Mouse (Mus musculus) limb, embryonic 14.5 days (tissue): ENCODE results near the gene Emp2. TPM values are rescaled to one million over a fixed set of nuclear protein-coding genes. Genes with fewer than 3 reads are reported as not detected.

Experiments used
- ATAC-seq: fragments of 200-750 bp; cut with Nextera tagmentation; 2 replicates; pipeline ENCODE4 v1.8.0; 2017; ENCODE audit warnings: low read depth, moderate number of reproducible peaks, moderate TSS enrichment; ENCODE audit not compliant: low FRiP score
- DNase-seq: peaks from one replicate; pipeline ENCODE4 v3.0.0-alpha.2; 2015; ENCODE audit warnings: low spot score
- H3K27ac ChIP-seq: fragments of 300-500 bp; sonication (generic); replicated peaks from 2 replicates; pipeline ENCODE4 v1.5.1; 2014; ENCODE audit warnings: low read depth, mild to moderate bottlenecking, low read length, moderate library complexity, mixed read lengths
- H3K27me3 ChIP-seq: fragments of 300-500 bp; sonication (generic); 2 replicates; pipeline ENCODE4 v1.6.1; 2014; ENCODE audit warnings: low read length, mixed read lengths; ENCODE audit not compliant: control insufficient read depth, insufficient read depth
- H3K36me3 ChIP-seq: fragments of 300-500 bp; sonication (generic); 2 replicates; pipeline ENCODE4 v1.6.1; 2014; ENCODE audit warnings: mild to moderate bottlenecking, low read length, moderate library complexity, mixed read lengths; ENCODE audit not compliant: control insufficient read depth, insufficient read depth
- H3K4me1 ChIP-seq: fragments of 300-500 bp; sonication (generic); 2 replicates; pipeline ENCODE4 v1.6.1; 2014; ENCODE audit warnings: antibody characterized with exemption, low read length, mixed read lengths; ENCODE audit not compliant: control insufficient read depth, insufficient read depth
- H3K4me2 ChIP-seq: fragments of 300-500 bp; sonication (generic); replicated peaks from 2 replicates; pipeline ENCODE4 v1.6.1; 2014; ENCODE audit warnings: low read depth, mild to moderate bottlenecking, low read length, moderate library complexity; ENCODE audit not compliant: severe bottlenecking
- H3K4me3 ChIP-seq: fragments of 300-500 bp; sonication (generic); replicated peaks from 2 replicates; pipeline ENCODE4 v1.5.1; 2014; ENCODE audit warnings: low read length
- H3K9ac ChIP-seq: fragments of 300-500 bp; sonication (generic); 2 replicates; pipeline ENCODE4 v1.6.1; 2014; ENCODE audit warnings: mild to moderate bottlenecking, low read depth, low read length, moderate library complexity; ENCODE audit not compliant: severe bottlenecking
- H3K9me3 ChIP-seq: fragments of 300-500 bp; sonication (generic); 2 replicates; pipeline ENCODE4 v1.6.1; 2016; ENCODE audit warnings: low read length; ENCODE audit not compliant: control insufficient read depth
- POLR2A ChIP-seq: fragments of 200-500 bp; IDR thresholded peaks from 2 replicates; pipeline ENCODE4 v1.8.0; 2012; ENCODE audit warnings: inconsistent platforms, mild to moderate bottlenecking, moderate library complexity, borderline replicate concordance; ENCODE audit not compliant: insufficient read depth, insufficient read length; ENCODE audit errors: extremely low read depth
- WGBS: fragments of 180-500 bp; shearing (Covaris S2); extraction: QIAGEN DNeasy Blood & Tissue Kit; methylation state at CpG from one replicate; pipeline ENCODE4 v1.1.7; 2014; 5-methylcytosine and 5-hydroxymethylcytosine counted together
- polyA plus RNA-seq, 2 experiments: library from polyadenylated mRNA; depleted of rRNA in 1 of 2; stranded (reverse) in 1 of 2; unstranded in 1 of 2; fragments of >200 nt; fragmentation: Nextera tagmentation in 1 of 2; extraction: Ambion mirVana in 1 of 2; gene quantifications; 2 replicates each; pipeline versions ENCODE4 v1.2.1 to v1.2.3; 2012 to 2014

The Emp2 gene
- polyA plus RNA-seq, 2 experiments: 35.2 to 41.7 TPM

GRCm38 (mm10) chr16:10339930-10340329 lies 26.2 kb upstream of the Emp2 start:
- H3K27ac ChIP-seq: no peak overlapping the region
- DNase-seq: no peak

GRCm38 (mm10) chr16:10338601-10339000 lies 24.8 kb upstream of the Emp2 start:
- no peak for DNase-seq
- Histone ChIP-seq H3K27me3 (no peaks in the 10 kb centered on the region), H3K4me1 (no peaks in the 10 kb centered on the region), H3K4me3 (no peak overlapping the region), H3K27ac (no peak overlapping the region), H3K9ac (no peak overlapping the region), H3K9me3 (no peaks in the 10 kb centered on the region), H3K4me2 (no peak overlapping the region), H3K36me3 (no peaks in the 10 kb centered on the region)
- TF ChIP-seq POLR2A: no peak
- no peak for ATAC-seq
- WGBS: 94% methylated on average over 5 of the region's 5 CpGs

More at GRCm38 (mm10) chr16:10339930-10340329, 26.2 kb upstream of the Emp2 start:
- WGBS: 95% methylated on average over 10 of the region's 10 CpGs
- H3K27me3 ChIP-seq: no peaks in the 10 kb centered on the region
- no peak for TF ChIP-seq POLR2A
- H3K4me1 ChIP-seq: no peaks in the 10 kb centered on the region
- no peak overlapping the region for H3K4me2 ChIP-seq
- no peaks in the 10 kb centered on the region for H3K9me3 ChIP-seq
- no peak overlapping the region for H3K4me3 ChIP-seq
- ATAC-seq: no peak
- H3K36me3 ChIP-seq: no peaks in the 10 kb centered on the region
- no peak overlapping the region for H3K9ac ChIP-seq

GRCm38 (mm10) chr16:10337422-10338197 lies 23.8 kb upstream of the Emp2 start:
- H3K9me3 ChIP-seq: no peaks in the 10 kb centered on the region
- WGBS: 72% methylated on average over 13 of the region's 13 CpGs
- ATAC-seq: no peak
- no peak overlapping the region for H3K27ac ChIP-seq
- DNase-seq: no peak
- no peaks in the 10 kb centered on the region for H3K4me1 ChIP-seq
- no peak overlapping the region for H3K4me3 ChIP-seq
- TF ChIP-seq POLR2A: no peak
- H3K4me2 ChIP-seq: no peak overlapping the region
- no peak overlapping the region for H3K9ac ChIP-seq
- no peaks in the 10 kb centered on the region for H3K27me3 ChIP-seq
- H3K36me3 ChIP-seq: no peaks in the 10 kb centered on the region

GRCm38 (mm10) chr16:10336454-10337421 lies 23.0 kb upstream of the Emp2 start:
- Histone ChIP-seq H3K4me3 (no peak overlapping the region), H3K4me1 (no peaks in the 10 kb centered on the region), H3K36me3 (no peaks in the 10 kb centered on the region), H3K27me3 (no peaks in the 10 kb centered on the region), H3K9ac (no peak overlapping the region), H3K9me3 (no peaks in the 10 kb centered on the region), H3K27ac (no peak overlapping the region), H3K4me2 (no peak overlapping the region)
- 93% methylated on average over 19 of the region's 19 CpGs for WGBS
- no peak for DNase-seq
- ATAC-seq: no peak
- no peak for TF ChIP-seq POLR2A

GRCm38 (mm10) chr16:10335953-10336352 lies 22.2 kb upstream of the Emp2 start:
- Histone ChIP-seq H3K36me3 (no peaks in the 10 kb centered on the region), H3K27me3 (no peaks in the 10 kb centered on the region), H3K27ac (no peak overlapping the region), H3K4me1 (no peaks in the 10 kb centered on the region), H3K9ac (no peak overlapping the region), H3K9me3 (no peaks in the 10 kb centered on the region), H3K4me2 (no peak overlapping the region), H3K4me3 (no peak overlapping the region)
- TF ChIP-seq POLR2A: no peak
- DNase-seq: no peak
- no peak for ATAC-seq
- WGBS: 93% methylated on average over 2 of the region's 2 CpGs
